In genomic region chr5:143518045-143518591, GRCm38 (mm10) we compare ENCODE assay signal across 9 mouse cellular contexts. TPM values are rescaled to one million over a fixed set of nuclear protein-coding genes. Genes with fewer than 3 reads are reported as not detected.
DNase-seq lines count a peak whose midpoint lies in the region; ATAC-seq lines count a peak whose summit lies in the region.
"Had no signal": no experiment of that assay in that cellular context is flagged by ENCODE, and none has a peak within 500 bp of the region (broad histone marks: within the 10 kb centered on the region; RNA-seq: fewer than 3 reads in every experiment).

No protein-coding gene starts in this region.

- H3K9me3 ChIP-seq in kidney, embryonic 16.5 days (ENCODE audit: low read length), result no peaks in the 10 kb centered on the region
- no peaks in the 10 kb centered on the region for H3K9me3 ChIP-seq in kidney, embryonic 14.5 days (ENCODE audit: control insufficient read depth, low read length)
- H3K9me3 ChIP-seq: limb, embryonic 13.5 days had no signal

- no peak overlapping the region for H3K4me3 ChIP-seq in kidney, embryonic 16.5 days (ENCODE audit: low read length)
- no peak overlapping the region for H3K4me3 ChIP-seq in kidney, embryonic 14.5 days (ENCODE audit: low read length)
- H3K4me3 ChIP-seq: limb, embryonic 13.5 days had no signal

- no peak overlapping the region for H3K9ac ChIP-seq in kidney, embryonic 16.5 days (replicated peaks; ENCODE audit: low read length)
- H3K9ac ChIP-seq in kidney, embryonic 14.5 days (ENCODE audit: low read depth, low read length), result no peak overlapping the region
- H3K9ac ChIP-seq: limb, embryonic 13.5 days had no signal

- ATAC-seq in kidney, embryonic 16.5 days (ENCODE audit: low FRiP score, low TSS enrichment), result no peak
- no peak for ATAC-seq in kidney, embryonic 14.5 days (ENCODE audit: low FRiP score, low TSS enrichment)
- ATAC-seq in inflammation-experienced regulatory T-cells, adult 6 months, result peak; percentile 70
- peak; percentile 67 for ATAC-seq in neutrophil, adult 5-6 weeks (ENCODE audit: extremely low read depth, insufficient number of reproducible peaks, low FRiP score, poor library complexity, severe bottlenecking)
- ATAC-seq in frontal cortex, adult (ENCODE audit: low TSS enrichment), result no peak

- H3K4me1 ChIP-seq in kidney, embryonic 16.5 days (ENCODE audit: insufficient read depth, low read length), result peaks cover 30% of the 10 kb centered on the region
- H3K4me1 ChIP-seq in kidney, embryonic 14.5 days (ENCODE audit: control insufficient read depth, insufficient read depth, low read length), result peaks cover 8% of the 10 kb centered on the region; the same call in 1 of the 2 replicates

- no peaks in the 10 kb centered on the region for H3K27me3 ChIP-seq in kidney, embryonic 16.5 days (ENCODE audit: insufficient read depth, low read length)
- H3K27me3 ChIP-seq in kidney, embryonic 14.5 days (ENCODE audit: control insufficient read depth, insufficient read depth, low read length), result no peaks in the 10 kb centered on the region
- H3K27me3 ChIP-seq: limb, embryonic 13.5 days had no signal

- peak; percentile 72 for DNase-seq in Muller cell, postnatal 12 days (ENCODE audit: inconsistent ontology term)
- no peak for DNase-seq in layer of hippocampus, adult 9-11 months
- no peak for DNase-seq in ovary, postnatal 10 days (ENCODE audit: low spot score)

- WGBS in kidney, embryonic 16.5 days, result 73% methylated on average over 6 of the region's 6 CpGs
- 81% methylated on average over 6 of the region's 6 CpGs for WGBS in kidney, embryonic 14.5 days

- H3K4me2 ChIP-seq in kidney, embryonic 16.5 days (replicated peaks; ENCODE audit: low read depth, low read length), result no peak overlapping the region
- no peak overlapping the region for H3K4me2 ChIP-seq in kidney, embryonic 14.5 days (replicated peaks; ENCODE audit: low read depth, low read length)
- H3K4me2 ChIP-seq: limb, embryonic 13.5 days had no signal

- peaks cover 34% of the 10 kb centered on the region for H3K36me3 ChIP-seq in kidney, embryonic 16.5 days (ENCODE audit: insufficient read depth, low read length)
- H3K36me3 ChIP-seq in kidney, embryonic 14.5 days (ENCODE audit: control insufficient read depth, insufficient read depth, low read length), result peaks cover 35% of the 10 kb centered on the region

- peak overlapping the region; percentile 12; the same call in 1 of the 2 replicates for H3K27ac ChIP-seq in kidney, embryonic 16.5 days (ENCODE audit: low read length)
- H3K27ac ChIP-seq in kidney, embryonic 14.5 days (ENCODE audit: low read depth, low read length), result no peak overlapping the region
- H3K27ac ChIP-seq: limb, embryonic 13.5 days had no signal

RNA-seq across cellular contexts. Expression of gene Rac1, which starts 9.7 kb away (rescaled TPM):
- 300 and 435 TPM in 2 replicates for polyA plus RNA-seq in kidney, embryonic 16.5 days (2015; fragmentation: Nextera tagmentation; extraction: Ambion mirVana)
- 439 and 578 TPM in 2 replicates for polyA plus RNA-seq in kidney, embryonic 14.5 days (2014; fragmentation: Nextera tagmentation; extraction: Ambion mirVana)
- polyA plus RNA-seq in inflammation-experienced regulatory T-cells, adult 6 months (2017; shearing (Covaris generic)), result 10 to 100 TPM; 57.1 to 67.7 (median 60.8) TPM
- 154 and 187 TPM in 2 replicates for total RNA-seq in neutrophil, adult 5-6 weeks (2017)

RNA-seq across cellular contexts. Expression of gene Daglb, which starts 53.7 kb away (rescaled TPM):
- polyA plus RNA-seq in kidney, embryonic 16.5 days (2015; fragmentation: Nextera tagmentation; extraction: Ambion mirVana), result 8.9 and 9.0 TPM in 2 replicates
- polyA plus RNA-seq in kidney, embryonic 14.5 days (2014; fragmentation: Nextera tagmentation; extraction: Ambion mirVana), result 5.4 and 7.2 TPM in 2 replicates
- polyA plus RNA-seq in inflammation-experienced regulatory T-cells, adult 6 months (2017; shearing (Covaris generic)), result 10 to 100 TPM in 2 of 3 experiments, 1 to 10 TPM in 1; 9.5 to 13.0 (median 12.7) TPM
- total RNA-seq in neutrophil, adult 5-6 weeks (2017), result 14.5 and 15.7 TPM in 2 replicates

Comparison
In these comparisons a context has a peak if more than half of its experiments do, and no peak if none do; other contexts are left out.
1. ATAC-seq: peak in inflammation-experienced regulatory T-cells, adult 6 months (single experiment) and neutrophil, adult 5-6 weeks (single experiment); none in kidney, embryonic 16.5 days (single experiment), kidney, embryonic 14.5 days (single experiment) and frontal cortex, adult (single experiment).